Mouse (Mus musculus): ENCODE measurements around the gene Ubqln1. TPM values are rescaled to one million over a fixed set of nuclear protein-coding genes. Genes with fewer than 3 reads are reported as not detected.

Ubqln1 gene
- total RNA-seq (2021) = 10 to 100 TPM; 48.8 to 53.6 TPM
- long read RNA-seq, experiment 1, transcript Ubqln1-202 (10 exons, 3,561 nt) = major isoform, 48 of 90 reads
- long read RNA-seq, experiment 1, transcript Ubqln1-201 (11 exons, 3,686 nt) = minor isoform, 30 of 90 reads
- long read RNA-seq, experiment 1, partial matches to known transcripts = 10 of 90 reads
- long read RNA-seq, experiment 1, other reads (novel, unspliced or antisense) = 2 of 90 reads
- long read RNA-seq, experiment 2, transcript Ubqln1-201 (11 exons, 3,686 nt) = minor isoform, 29 of 85 reads
- long read RNA-seq, experiment 2, transcript Ubqln1-202 (10 exons, 3,561 nt) = major isoform, 43 of 85 reads
- long read RNA-seq, experiment 2, partial matches to known transcripts = 2 of 85 reads
- long read RNA-seq, experiment 2, other reads (novel, unspliced or antisense) = 11 of 85 reads

DNA sequence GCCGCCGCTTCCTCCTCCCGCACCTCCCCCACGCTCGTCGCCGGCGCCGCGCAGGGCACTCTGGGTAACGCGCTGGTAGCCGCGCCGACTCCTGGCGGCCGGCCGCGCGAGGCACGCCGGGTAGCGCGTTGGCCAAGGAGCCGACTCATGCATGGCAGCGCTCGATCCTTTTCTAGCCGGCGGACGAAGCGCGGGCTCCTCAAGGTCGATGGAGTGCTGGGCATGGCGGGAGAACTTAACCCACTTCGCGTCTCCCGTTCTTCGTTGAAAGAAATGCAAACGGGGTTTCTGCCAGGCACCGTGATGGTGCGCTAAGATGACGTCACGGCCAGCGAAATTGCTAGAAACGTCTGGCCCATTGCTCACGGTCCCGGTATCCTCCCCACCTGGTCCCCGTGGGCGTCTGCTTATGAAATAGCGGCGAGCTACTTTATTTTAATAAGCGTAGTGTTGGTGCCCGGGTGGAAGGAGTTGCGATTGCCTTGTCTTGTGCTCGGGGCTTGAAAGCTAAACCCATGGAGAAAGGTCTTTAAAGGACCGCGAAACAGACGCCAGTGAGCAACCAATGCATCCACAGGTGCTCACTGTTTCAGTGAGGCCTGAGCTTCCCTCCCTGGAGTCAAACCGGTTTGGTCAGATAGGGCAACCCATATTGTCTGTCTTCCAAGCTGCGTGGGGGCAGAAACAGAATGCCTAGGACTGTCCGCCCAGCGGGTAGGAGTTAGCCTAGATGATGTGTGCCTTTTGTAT, at the start of gene Ubqln1:
Ubqln1 (minus strand) TSS at position 62 of the 750 bp plus-strand sequence.
- DNase-seq = peak; percentile 87

DNA sequence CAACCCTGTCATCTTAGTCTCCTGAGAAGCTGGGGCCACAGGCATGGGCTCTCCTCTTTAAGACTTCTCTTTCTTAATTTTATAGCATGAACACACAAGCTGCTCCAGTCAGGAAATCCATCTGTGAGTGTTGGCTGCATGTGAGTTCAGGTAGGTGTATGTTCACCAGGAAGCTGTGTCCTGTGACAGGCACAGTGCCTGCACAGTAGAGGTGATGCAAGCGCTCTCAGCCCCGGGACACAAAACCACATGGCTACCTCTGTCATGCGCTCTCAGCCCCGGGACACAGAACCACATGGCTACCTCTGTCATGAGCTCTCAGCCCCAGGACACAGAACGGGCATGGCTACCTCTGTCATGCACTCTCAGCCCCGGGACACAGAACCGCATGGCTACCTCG, 48.1 kb upstream of the Ubqln1 start:
- DNase-seq = no peak

DNA sequence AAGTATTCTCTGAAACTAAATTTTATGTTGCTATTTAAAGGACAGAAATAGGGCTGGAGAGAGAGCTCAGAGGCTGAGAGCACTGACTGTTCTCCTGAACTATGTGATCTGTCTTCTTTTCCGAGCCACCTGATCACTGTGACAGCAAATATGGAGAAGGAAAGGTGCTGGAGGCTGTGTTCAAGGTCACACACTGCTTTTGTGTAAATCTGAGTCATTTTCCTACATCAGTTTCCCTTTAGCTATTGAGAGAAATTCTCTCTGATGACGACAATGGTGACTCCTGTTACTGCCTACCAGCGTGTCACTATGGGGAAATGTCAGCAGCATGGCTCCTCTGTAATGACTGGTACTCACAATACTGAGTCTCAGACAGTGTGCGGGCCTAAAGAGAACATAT, 46.2 kb upstream of the Ubqln1 start:
- DNase-seq = no peak

DNA sequence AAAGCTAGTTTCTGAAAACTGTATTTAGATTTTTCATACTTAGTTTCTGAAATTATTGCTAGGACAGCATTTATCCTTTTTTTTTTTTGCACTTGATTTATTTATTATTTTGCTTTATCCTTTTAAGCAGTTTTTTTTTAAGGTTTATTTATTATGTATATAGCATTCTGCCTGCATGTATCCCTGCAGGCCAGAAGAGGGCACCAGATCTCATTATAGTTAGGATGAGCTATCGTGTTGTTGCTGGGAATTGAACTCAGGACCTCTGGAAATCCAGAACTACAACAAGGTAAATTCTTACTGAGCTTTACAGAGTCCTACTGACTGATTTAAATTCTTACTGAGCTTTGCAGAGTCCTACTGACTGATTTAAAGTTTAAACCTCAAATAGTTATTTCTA, 37.8 kb upstream of the Ubqln1 start:
- no peak for DNase-seq

DNA sequence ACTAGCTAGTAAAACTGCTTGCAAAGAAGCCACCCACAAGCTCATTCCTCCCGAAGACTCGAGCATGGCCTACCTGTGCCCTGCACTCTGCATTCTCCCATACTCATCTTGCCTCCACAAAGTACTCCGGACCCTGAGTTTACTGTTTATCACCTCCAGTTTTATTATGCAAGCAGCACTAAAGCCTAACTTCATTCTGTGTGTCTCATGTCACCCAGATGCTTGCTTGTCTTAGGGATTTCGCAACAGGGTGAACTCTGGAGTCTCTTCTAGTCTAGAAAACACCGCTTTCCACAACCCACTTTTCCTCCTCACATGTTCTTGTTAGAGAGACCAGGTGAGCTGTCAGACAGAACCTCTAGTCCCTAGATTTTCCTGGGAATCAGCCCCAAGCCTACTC, 33.5 kb upstream of the Ubqln1 start:
- DNase-seq = no peak

DNA sequence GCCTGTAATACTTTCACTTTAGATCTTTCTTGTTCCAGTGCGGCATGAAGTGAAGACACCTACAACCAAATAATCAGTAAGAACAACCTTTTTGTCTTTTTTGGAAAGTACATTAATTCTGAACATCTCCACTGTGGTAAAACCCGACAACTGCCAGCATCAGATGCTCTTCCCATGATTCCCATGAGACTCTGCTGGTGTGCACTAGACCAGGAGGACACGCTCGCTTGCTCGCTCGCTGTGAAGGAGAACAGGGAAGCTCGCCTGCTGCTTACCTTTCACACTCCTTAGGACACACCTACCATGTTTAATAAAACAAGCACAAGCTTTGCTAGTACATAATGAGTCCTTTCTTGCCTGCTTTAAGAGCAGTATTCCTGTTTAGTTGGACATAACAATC, 21.1 kb upstream of the Ubqln1 start:
- no peak for DNase-seq

DNA sequence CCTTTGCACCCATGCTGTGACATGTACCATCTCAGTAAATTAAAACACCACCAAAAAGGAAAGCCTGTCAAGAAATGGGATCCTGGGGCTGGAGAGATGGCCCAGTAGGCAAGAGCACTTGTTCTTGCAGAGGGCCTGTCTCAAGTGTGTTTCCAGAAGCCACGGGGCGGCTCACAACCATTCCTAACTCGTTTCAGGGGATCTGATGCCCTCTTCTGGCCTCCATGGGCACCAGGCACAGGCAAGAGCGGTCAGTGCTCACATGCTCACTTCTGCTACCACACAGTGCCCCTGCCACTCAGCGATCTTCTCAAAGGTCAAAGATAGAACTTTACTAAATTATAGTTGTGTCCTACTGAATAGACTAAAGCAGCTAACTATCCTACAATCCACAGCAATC, 17.2 kb upstream of the Ubqln1 start:
- DNase-seq = peak; percentile 29

DNA sequence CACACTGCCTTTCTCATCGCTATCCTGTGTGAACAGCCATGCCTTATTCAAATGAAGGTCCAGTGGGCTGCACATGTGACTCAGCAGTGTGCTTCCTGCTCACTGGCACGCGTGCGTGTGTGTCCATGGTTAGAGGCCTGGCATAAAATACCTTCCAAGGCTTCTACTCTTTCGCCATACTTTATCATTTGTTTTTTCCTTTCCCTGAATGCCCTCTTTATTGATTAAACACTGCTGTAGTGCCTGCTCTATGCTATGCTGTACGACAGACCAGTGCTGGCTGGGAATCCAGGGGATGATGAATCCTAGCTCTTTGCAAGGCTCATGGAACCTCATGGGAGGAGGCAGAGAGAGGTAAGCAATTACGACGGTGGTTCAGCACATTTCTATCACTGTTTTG, 16.6 kb upstream of the Ubqln1 start:
- no peak for DNase-seq

DNA sequence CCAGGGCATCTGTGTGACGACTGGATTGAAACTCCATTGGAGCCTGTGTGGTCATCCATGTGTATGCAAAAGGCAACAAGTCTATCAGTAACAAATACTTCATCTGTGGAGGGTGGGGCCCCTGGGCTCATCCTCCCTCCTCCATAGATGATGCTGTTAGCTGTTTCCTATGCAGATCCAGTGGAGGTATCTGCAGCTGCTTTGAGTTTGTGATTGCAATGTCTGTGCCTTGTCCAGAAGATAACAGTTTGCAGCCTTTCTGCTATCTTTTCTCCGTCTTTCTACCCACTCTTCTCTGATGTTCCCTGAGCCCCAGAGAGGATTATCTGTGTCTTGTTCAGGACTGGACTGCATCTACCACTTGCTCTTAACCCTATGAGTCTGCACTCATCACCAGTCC, 13.2 kb upstream of the Ubqln1 start:
- no peak for DNase-seq

DNA sequence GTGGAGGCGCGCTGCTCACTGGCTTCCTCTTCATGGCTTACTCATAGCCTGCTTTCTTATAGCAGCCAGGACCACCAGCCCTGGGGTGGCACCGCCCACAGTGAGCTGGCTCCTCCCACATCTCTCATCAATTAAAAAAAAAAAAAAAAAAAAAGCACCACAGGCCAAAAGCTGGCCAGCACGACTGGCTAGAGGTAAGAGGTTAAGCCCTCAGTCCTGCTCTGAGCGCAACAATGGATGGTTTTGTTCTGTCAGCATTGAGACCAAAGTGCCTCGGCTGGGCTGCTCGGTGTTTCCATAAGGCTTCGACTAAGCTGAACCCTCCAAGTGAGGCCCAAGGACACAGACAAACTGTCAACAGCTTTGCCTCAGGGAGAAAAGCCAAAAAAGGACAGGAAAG, 10.2 kb upstream of the Ubqln1 start:
- no peak for DNase-seq

DNA sequence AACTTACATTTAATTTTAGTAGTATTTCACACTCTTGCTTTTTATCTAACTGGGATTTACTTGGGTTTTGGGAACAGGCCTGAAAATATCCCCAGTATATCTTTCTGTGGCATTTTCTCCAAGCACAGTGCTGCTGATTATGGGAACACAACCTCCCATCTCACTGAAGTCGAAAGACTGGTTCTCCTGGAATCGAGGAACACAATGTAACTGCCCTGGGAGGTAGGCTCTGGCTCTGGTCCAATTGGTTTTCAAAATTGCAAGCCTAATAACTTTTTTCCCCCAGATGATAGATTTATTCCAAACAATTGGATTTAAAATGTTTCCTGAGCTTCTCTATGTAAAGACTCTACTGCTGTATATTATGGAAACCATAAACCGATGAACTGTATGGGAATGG, 4.8 kb upstream of the Ubqln1 start:
- no peak for DNase-seq

DNA sequence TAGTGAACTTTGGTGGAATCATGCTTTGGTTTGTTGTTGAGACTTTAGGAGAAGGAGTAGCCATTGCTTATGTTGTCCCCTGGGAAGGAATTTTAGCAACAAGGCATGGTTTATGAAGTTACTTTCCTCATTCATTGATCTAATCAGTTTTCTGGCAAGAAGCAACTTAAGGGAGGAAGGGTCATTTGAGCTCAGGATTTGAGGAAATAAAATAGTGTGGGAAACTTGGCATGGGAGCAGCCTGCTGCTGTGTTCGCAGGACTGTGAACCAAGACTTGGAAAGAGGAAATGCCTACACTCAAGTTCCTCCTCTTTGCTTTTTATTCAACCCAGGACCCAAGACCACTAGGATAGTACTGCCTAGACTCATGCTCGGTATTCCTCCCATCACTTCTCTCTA, 2.1 kb upstream of the Ubqln1 start:
- no peak for DNase-seq

DNA sequence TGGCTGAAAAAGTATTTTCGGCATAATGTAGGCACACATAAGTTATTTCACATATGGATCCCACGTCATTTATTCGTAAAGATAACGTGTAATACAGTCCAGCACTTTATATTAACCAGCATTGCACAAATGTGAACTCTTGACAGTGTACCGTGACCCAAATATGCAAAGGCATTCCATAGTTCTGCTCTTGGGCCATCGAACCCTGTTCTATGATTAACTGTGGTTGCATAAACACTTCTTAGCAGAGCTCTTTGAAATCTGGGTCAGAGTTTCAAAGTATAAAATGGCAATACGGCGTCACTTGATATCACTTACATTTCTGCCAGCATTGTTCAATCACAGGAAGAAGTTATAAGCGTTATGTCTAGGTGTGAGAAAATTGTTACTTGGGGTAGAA, 942 bp upstream of the Ubqln1 start:
- no peak for DNase-seq

DNA sequence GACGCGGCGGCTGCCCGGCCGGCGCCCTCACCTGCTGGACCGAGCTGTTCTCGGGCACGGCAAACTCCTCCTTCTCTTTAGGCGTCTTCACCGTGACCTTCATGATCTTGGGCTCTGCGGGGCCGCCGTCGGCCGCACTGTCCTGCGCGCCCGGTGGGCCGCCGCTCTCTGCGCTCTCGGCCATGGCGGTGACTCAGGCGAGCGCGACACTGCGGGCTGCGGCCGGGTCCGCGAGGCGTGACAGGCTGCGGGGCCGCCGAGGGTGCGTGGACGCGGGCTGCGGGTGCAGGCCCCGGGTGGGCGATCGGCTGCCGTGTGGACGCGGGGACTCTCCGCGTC, 231 bp downstream of the Ubqln1 start:
- DNase-seq = no peak

DNA sequence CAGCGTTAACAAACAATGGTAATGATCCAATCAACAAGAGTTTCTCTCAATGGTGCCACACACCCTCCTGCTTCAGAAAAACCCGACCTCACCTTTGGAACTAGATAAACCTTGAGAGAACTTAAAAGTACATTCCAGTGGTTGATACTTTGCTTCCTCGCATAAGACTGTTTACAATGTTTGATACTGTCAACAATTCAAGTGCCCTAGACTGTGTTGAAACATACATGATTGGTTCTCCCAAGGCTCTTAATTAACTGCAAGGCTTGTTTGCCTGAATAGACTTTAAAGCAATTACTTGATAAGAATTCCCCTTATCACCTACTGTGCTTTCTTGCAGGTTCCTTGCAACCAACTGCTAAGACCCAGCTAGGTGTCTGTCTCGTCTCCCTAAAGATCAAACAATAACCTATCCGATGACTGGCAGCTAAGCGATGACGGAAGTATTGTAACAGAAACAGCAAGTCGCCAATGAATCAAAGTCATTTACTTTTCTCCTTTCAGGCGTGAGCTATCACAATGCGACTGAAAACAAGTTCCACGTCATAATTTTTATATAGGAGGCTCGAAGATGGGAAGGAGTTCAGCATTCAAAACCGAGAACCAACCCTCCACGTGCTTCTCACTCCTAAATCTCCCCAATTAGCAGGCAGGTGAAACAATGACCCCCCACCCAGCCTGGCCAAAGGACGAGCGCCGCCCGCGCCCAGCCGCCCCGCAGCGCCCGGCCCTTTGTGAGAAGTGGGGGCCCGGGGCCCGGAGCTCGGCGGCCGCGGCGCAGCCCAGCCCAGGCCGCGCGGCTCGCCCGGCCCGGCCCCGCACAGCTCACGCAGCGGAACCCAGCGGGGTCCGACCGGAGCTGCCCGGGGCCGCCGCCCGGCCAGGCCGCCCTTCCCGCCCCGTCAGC, 854 bp downstream of the Ubqln1 start:
- DNase-seq = peak; percentile 22

DNA sequence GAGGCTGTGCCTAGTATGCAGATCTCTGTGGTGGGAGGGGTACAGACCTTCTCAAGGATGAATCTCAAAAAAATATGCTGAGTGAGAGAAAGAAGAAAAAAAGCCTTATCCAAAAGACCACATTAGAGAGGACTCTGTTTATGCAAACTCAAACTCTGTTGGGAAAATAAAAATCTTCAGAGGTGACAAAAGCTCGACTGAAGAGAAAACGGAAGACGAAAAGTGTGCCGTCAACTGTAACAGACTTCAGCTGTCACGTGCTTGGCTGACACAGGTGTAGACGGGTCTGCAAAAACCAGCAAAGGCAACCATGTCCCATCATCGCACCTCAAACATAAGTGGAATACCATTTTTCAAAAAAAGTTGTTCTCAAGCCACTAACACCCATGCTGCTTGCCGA, 1.7 kb downstream of the Ubqln1 start:
- no peak for DNase-seq

DNA sequence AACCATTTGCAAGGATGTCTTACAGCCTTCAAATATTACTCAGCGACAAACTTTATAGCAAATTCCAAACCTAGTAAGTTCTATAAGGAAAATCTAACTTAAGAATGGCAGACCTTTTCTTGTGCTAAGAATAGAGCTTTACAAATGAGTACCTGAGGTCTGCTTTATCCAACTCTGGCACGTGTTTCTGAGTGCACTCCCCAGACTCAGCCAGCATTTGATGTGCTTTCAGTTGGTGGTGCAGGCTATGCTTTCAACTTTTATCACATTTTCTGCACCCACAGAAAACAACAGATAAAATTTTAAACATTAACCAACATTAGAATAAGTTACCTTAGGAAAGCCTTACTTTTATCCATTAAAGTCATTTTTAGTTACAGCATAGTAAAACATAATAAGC, 2.9 kb downstream of the Ubqln1 start:
- DNase-seq = no peak

DNA sequence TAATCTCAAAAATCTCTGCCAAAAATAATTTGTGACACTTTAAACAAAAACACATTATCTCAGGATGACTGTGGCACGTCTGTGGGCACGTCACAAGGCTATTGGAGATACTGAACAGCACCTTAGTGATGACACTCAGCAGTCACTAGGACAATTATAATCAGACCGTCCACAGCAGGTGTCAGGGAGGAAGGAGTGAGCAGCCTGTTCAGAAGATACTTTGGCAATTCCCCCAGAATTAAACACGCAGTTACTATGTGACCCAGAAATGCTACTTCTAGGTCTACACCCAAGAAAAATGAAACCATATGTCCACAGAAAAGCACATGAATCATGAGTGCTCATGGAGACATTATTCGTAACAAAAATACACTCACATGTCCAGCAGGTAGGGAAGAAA, 5.0 kb downstream of the Ubqln1 start:
- DNase-seq = no peak

DNA sequence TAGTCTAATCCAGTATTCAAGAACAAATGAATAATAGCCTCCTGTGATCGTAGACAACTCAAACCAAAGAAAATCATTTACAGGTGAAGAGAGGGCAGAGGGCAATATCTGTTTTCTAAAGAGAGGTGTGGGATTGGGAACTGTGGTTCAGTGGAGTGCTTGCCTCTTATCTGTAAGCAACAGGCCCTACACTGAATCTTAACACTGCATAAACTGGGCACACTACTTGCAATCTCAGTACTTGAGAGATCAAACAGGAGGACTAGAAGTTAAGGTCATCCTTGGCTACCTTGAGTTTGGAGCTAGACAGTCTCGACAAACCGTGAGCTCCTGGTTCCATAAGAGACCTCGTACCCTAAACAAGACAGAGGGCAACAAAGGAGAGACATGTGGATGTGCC, 9.4 kb downstream of the Ubqln1 start:
- DNase-seq = no peak

DNA sequence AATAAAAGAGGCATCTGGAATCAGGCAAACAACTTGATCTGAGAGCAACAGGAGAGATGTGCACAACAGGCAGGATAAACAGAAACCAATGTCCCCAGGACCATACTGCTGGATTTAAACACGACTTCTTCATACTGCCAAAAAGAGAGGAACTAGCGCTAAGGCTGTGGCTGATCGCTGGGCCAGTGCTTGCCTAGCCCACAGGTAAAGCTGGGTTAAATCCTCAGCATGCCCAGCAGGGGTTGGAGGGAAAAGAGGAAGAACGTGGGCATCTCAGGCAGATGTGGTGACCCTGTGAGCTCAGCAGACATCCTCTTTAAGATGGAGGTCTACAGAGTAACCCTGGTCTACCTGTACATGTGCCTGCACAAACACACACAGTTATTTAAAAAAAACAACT, 10.5 kb downstream of the Ubqln1 start:
- DNase-seq = no peak

DNA sequence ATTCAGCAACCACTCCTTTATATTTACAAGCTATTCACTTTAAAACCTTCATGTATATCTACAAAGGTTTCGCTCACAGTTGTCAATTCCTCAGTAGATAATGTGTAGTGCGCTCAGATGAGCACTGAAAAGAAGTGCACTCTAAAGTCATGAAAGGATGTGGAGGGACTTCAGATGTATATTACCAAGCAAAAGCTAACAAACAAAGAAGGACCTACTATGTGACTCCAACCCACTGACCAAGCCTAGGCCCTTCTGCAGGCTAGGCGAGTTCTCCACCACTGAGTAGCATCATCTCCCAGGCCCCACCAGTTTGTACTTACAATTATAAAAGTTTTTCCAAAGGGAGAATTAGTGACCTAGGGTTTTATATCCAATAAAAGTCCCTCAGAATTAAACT, 11.3 kb downstream of the Ubqln1 start:
- DNase-seq = no peak

DNA sequence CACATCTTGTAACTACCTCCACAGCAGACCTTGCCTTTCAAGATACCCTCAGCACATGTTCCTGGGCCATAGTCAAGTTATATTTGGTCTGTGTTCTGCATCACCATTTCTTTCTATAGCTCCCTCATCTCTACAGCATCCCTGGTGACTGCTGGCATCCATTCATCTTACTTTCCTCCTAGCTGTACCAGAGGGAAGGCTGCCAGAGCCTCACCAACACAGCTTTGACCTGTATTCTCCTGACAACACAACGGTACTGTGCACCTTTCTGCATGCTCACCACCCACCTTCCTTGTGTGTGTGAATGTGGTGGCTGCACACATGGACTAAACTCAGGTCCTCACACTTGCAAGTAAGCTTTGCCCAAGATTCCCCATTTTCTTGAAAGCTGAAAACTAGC, 12.6 kb downstream of the Ubqln1 start:
- no peak for DNase-seq

DNA sequence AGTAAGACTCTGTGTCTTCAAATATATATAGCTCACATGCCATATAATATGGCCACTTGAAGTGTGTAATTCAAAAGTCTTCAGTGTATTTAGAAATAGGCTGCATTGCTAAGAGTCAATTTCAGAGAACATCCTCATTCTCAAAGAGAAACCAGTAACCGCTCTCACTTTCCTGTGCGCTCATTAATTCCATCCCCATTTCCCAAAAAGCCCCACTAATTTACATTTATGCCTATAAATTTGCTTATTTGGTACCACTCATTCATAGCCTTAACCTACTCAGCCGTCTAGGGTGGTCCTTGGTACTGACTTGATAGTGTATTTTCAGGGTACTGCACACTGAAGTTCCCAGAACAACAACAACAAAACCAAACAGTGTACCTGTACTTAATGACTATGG, 13.5 kb downstream of the Ubqln1 start:
- no peak for DNase-seq
